ENCODE assay signal across 9 mouse cellular contexts in the genomic region with DNA sequence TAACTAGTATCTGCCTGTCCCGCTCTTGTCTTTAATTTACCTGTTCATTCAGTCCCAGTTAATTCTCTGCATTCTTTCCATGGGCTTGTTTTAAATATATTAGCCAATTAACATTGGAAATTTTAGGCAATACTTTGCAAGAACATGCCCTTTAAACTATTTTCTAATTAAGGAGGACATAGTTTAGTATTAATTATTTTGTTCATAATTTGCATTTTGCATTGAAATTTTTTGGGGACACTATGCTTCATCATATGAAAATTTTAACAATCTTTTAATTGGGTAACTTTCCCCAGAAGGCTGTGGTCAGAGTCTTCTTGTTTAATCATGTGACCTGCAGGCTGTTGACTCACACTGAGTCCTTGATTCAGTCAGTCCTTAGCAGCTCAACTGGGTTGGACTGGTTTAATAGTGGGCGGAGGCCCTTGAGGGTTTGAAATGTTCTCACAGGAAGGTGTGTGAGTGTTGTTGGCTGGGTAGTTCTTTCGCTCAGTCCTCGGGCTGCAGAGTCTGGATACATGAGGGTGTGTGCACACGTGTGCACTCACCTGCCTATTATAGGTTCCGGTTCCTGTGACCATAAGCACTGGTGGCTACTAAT.
DNase-seq lines count a peak whose midpoint lies in the region; ATAC-seq and TF ChIP-seq lines count a peak whose summit lies in the region.
"Had no signal": no experiment of that assay in that cellular context is flagged by ENCODE, and none has a peak within 500 bp of the region (broad histone marks: within the 10 kb centered on the region; RNA-seq: fewer than 3 reads in every experiment).

No protein-coding gene starts in this region.

- ATAC-seq in frontal cortex, adult (ENCODE audit: low TSS enrichment) = peak; percentile 20; the same call in 1 of the 2 replicates
- no peak for ATAC-seq in erythroid progenitor cell, adult 5-6 weeks (replicated peaks; ENCODE audit: low FRiP score, poor library complexity, severe bottlenecking)
- ATAC-seq: liver, embryonic 12.5 days had no signal

- H3K4me1 ChIP-seq in ES-E14 (ENCODE audit: control insufficient read depth in 2 of 2, insufficient read depth in 2 of 2, low read length in 2 of 2, poor library complexity in 1 of 2) = peaks cover 9 to 23% of the 10 kb centered on the region in 2 experiments
- H3K4me1 ChIP-seq: liver, embryonic 12.5 days had no signal

- no peaks in the 10 kb centered on the region for H3K9me3 ChIP-seq in ES-E14 (ENCODE audit: control insufficient read depth, insufficient read depth, low read depth, low read length)
- H3K9me3 ChIP-seq: liver, embryonic 12.5 days had no signal

- H3K27ac ChIP-seq in ES-E14 (ENCODE audit: insufficient read depth, low read depth, low read length, poor library complexity, severe bottlenecking) = peak overlapping the region; percentile 92
- H3K27ac ChIP-seq: liver, embryonic 12.5 days had no signal

- H3K36me3 ChIP-seq in ES-E14 (ENCODE audit: control insufficient read depth, insufficient read depth, low read length, poor library complexity, severe bottlenecking) = peaks cover 15% of the 10 kb centered on the region; the same call in 1 of the 2 replicates
- H3K36me3 ChIP-seq: liver, embryonic 12.5 days had no signal

- peak overlapping the region; percentile 15 to 24; a peak in 2 of 4 replicates for H3K4me3 ChIP-seq in ES-E14 (ENCODE audit: insufficient read depth in 1 of 2, low read depth in 1 of 2, low read length in 2 of 2, poor library complexity in 1 of 2, severe bottlenecking in 1 of 2)
- H3K4me3 ChIP-seq: liver, embryonic 12.5 days had no signal

- in situ Hi-C loops in ES-E14 (cut with MboI; ENCODE audit: low sequenced_read_pairs in 2 of 2, unreplicated experiment in 2 of 2) = no loop called here

- peak overlapping the region; percentile 68 for H3K9ac ChIP-seq in ES-E14 (ENCODE audit: insufficient read depth, low read depth, low read length, poor library complexity, severe bottlenecking)
- H3K9ac ChIP-seq: liver, embryonic 12.5 days had no signal

- intact Hi-C loops in left cerebral cortex, postnatal 14 days (cut with DNase I) = no loop called here

- DNase-seq in frontal cortex, postnatal 25 days (ENCODE audit: low spot score in 2 of 2) = no peak
- peak; percentile 83 for DNase-seq in ES-E14 (ENCODE audit: low read depth, low spot score)
- peak; percentile 99 for DNase-seq in gonadal fat pad, adult 2 months (ENCODE audit: low read depth)
- peak; percentile 84 to 92 for DNase-seq in lung, adult 18-20 months
- DNase-seq in retina, embryonic 14.5 days (ENCODE audit: low spot score) = no peak
- no peak for DNase-seq in left cerebral cortex, postnatal 14 days (ENCODE audit: low spot score in 2 of 2)

TF ChIP-seq in ES-E14, 5 proteins besides CTCF, POLR2A, EP300 and RAD21:
- 0 out of 2 replicates have a peak, but pooled peaks have one; percentile 23 for TF ChIP-seq MAFK (IDR thresholded peaks at IDR 0.05; ENCODE audit: insufficient read depth, low read depth, low read length)
- TF ChIP-seq HCFC1 (IDR thresholded peaks at IDR 0.05; ENCODE audit: borderline replicate concordance, insufficient read depth, low read length) = no peak
- no peak for TF ChIP-seq CHD2 (IDR thresholded peaks at IDR 0.05; ENCODE audit: low read depth, low read length)
- TF ChIP-seq ZC3H11A (IDR thresholded peaks at IDR 0.05; ENCODE audit: borderline replicate concordance, low read depth, low read length) = no peak
- TF ChIP-seq ZNF384 (IDR thresholded peaks at IDR 0.05; ENCODE audit: low read depth, low read length) = no peak

Comparison
In these comparisons a context has a peak if more than half of its experiments do, and no peak if none do; other contexts are left out.
1. DNase-seq: peak in ES-E14 (single experiment), gonadal fat pad, adult 2 months (single experiment) and lung, adult 18-20 months (2 of 2); none in frontal cortex, postnatal 25 days (0 of 2), retina, embryonic 14.5 days (single experiment) and left cerebral cortex, postnatal 14 days (0 of 2).